Mouse (Mus musculus): ENCODE data around the gene Mpdu1.

GRCm38 (mm10) chr11:69672211-69672706, 9.8 kb upstream of the Mpdu1 start, which contains the start of gene Eif4a1:
- 0 out of 2 replicates have a peak, but pooled peaks have one; percentile 23 for TF ChIP-seq CTCF (IDR thresholded peaks at IDR 0.05; ENCODE audit: extremely low read depth, insufficient read length, insufficient replicate concordance, low read depth, low read length)
- peak; percentile 95 for TF ChIP-seq POLR2A (IDR thresholded peaks at IDR 0.05; ENCODE audit: low read depth, low read length)

All from small intestine, adult 2 months (tissue).